Mouse (Mus musculus) Patski (cell line): Measurements from ENCODE around the gene Sept9. TPM values are rescaled to one million over a fixed set of nuclear protein-coding genes. Genes with fewer than 3 reads are reported as not detected.

ENCODE experiments used
- ATAC-seq: fragments of 100-300 bp; one replicate; pipeline ENCODE4 v1.8.0; 2021
- CTCF ChIA-PET: fragments of 350-600 bp; sonication (Branson Sonifier 250); formaldehyde crosslinking; loops from one replicate; lab custom pipeline; 2022; ENCODE audit warnings: inconsistent platforms; lab: Charles Lee
- POLR2A ChIA-PET: fragments of 350-600 bp; sonication (Branson Sonifier 250); formaldehyde crosslinking; loops from one replicate; lab custom pipeline; 2022; ENCODE audit warnings: antibody characterized with exemption, inconsistent platforms; lab: Charles Lee
- DNase-seq: peaks from one replicate; pipeline ENCODE4 v3.0.0-alpha.2; 2011; ENCODE audit warnings: low read depth, low spot score
- H3K27me3 ChIP-seq: fragments of 371-371 bp; one replicate; pipeline ENCODE4 v1.5.1; 2021
- CTCF ChIP-seq: fragments of 100-300 bp; IDR thresholded peaks from one replicate; pipeline ENCODE4 v1.5.1; 2021
- in situ Hi-C: fragments of 300-500 bp; cut with MboI; formaldehyde crosslinking; loops from 3 replicates; pipeline ENCODE4 v1.11.1; 2018; ENCODE audit warnings: low pct_unique_long_range_greater_than_20kb, mixed read lengths
- polyA plus RNA-seq: library from polyadenylated mRNA; unstranded; gene quantifications from one replicate; pipeline ENCODE4 v1.2.3, GENCODE M21; 2021

Gene Sept9
- polyA plus RNA-seq, 1 experiment from 2014 or later = 87.6 TPM

GRCm38 (mm10) chr11:117326867-117327600 lies 127.6 kb downstream of the Sept9 start:
- CTCF ChIA-PET = interaction anchor here (2.5 kb wide), 1 partner anchor 12 kb away, joined by 8 read pairs; no protein-coding TSS in a partner anchor
- no peaks in the 10 kb centered on the region for H3K27me3 ChIP-seq
- ATAC-seq (no peak), DNase-seq (no peak)
- in situ Hi-C loops = no loop called here
- POLR2A ChIA-PET = no interaction called here
- TF ChIP-seq CTCF = no peak

GRCm38 (mm10) chr11:117327633-117328032 lies 128.2 kb downstream of the Sept9 start:
- ChIA-PET POLR2A (no interaction called here), CTCF (interaction anchor here (2.5 kb wide), 1 partner anchor 11 kb away, joined by 8 read pairs; no protein-coding TSS in a partner anchor)
- DNase-seq = no peak
- in situ Hi-C loops = no loop called here
- TF ChIP-seq CTCF = no peak
- no peak for ATAC-seq
- H3K27me3 ChIP-seq = no peaks in the 10 kb centered on the region

GRCm38 (mm10) chr11:117330076-117330950 lies 130.9 kb downstream of the Sept9 start:
- ChIA-PET POLR2A (no interaction called here), CTCF (interaction anchor here (1.0 to 1.5 kb wide), 2 partner anchors 14 to 67 kb away, joined by 3 to 4 read pairs; no protein-coding TSS in a partner anchor)
- ATAC-seq = no peak
- TF ChIP-seq CTCF = no peak
- no peak for DNase-seq
- in situ Hi-C loops = no loop called here
- H3K27me3 ChIP-seq = no peaks in the 10 kb centered on the region

- in situ Hi-C loops = no loop called here
- ATAC-seq (no peak), DNase-seq (no peak)
- no peak for TF ChIP-seq CTCF
- no peaks in the 10 kb centered on the region for H3K27me3 ChIP-seq
- CTCF ChIA-PET = interaction anchor here (1.0 kb wide), 1 partner anchor 67 kb away, joined by 3 read pairs; no protein-coding TSS in a partner anchor
- POLR2A ChIA-PET = no interaction called here
Observed at GRCm38 (mm10) chr11:117330951-117331254, 131.4 kb downstream of the Sept9 start.

GRCm38 (mm10) chr11:117331361-117332241 lies 132.1 kb downstream of the Sept9 start:
- no peak for TF ChIP-seq CTCF
- DNase-seq (no peak), ATAC-seq (peak; percentile 10)
- POLR2A ChIA-PET = no interaction called here
- in situ Hi-C loops = no loop called here
- H3K27me3 ChIP-seq = no peaks in the 10 kb centered on the region
- CTCF ChIA-PET = interaction anchor here (1.0 kb wide), 1 partner anchor 68 kb away, joined by 3 read pairs; no protein-coding TSS in a partner anchor

- no peaks in the 10 kb centered on the region for H3K27me3 ChIP-seq
- TF ChIP-seq CTCF = no peak
- POLR2A ChIA-PET = no interaction called here
- no peak for DNase-seq
- in situ Hi-C loops = no loop called here
- CTCF ChIA-PET = no interaction called here
- no peak for ATAC-seq
Observed at GRCm38 (mm10) chr11:117332242-117333149, 133.0 kb downstream of the Sept9 start.

- ATAC-seq = no peak
- POLR2A ChIA-PET = interaction anchor here (0.6 to 1.0 kb wide), 3 partner anchors 18 to 105 kb away, joined by 3 to 5 read pairs (median 5); no protein-coding TSS in a partner anchor
- TF ChIP-seq CTCF = no peak
- in situ Hi-C loops = no loop called here
- DNase-seq = no peak
- H3K27me3 ChIP-seq = no peaks in the 10 kb centered on the region
- CTCF ChIA-PET = no interaction called here
Observed at GRCm38 (mm10) chr11:117333150-117333715, 133.8 kb downstream of the Sept9 start.

- TF ChIP-seq CTCF = no peak
- POLR2A ChIA-PET = interaction anchor here (0.6 to 1.0 kb wide), 2 partner anchors 19 to 106 kb away, joined by 3 to 5 read pairs; no protein-coding TSS in a partner anchor
- no peaks in the 10 kb centered on the region for H3K27me3 ChIP-seq
- CTCF ChIA-PET = interaction anchor here (1.1 to 1.9 kb wide), 5 partner anchors 14 to 68 kb away, joined by 3 to 6 read pairs (median 3); no protein-coding TSS in a partner anchor
- DNase-seq = no peak
- in situ Hi-C loops = no loop called here
- no peak for ATAC-seq
Observed at GRCm38 (mm10) chr11:117334101-117334500, 134.6 kb downstream of the Sept9 start.

GRCm38 (mm10) chr11:117335146-117335545 lies 135.7 kb downstream of the Sept9 start:
- ChIA-PET POLR2A (no interaction called here), CTCF (interaction anchor here (1.1 to 1.9 kb wide), 4 partner anchors 16 to 67 kb away, joined by 3 to 6 read pairs (median 4); no protein-coding TSS in a partner anchor)
- DNase-seq (no peak), ATAC-seq (no peak)
- in situ Hi-C loops = no loop called here
- no peak for TF ChIP-seq CTCF
- H3K27me3 ChIP-seq = no peaks in the 10 kb centered on the region
